8 mouse cellular contexts compared by ENCODE assay signal in genomic region chr2:91927826-91928533, GRCm38 (mm10). TPM values are rescaled to one million over a fixed set of nuclear protein-coding genes. Genes with fewer than 3 reads are reported as not detected.
DNase-seq lines count a peak whose midpoint lies in the region; ATAC-seq lines count a peak whose summit lies in the region.

No protein-coding gene starts in this region.

- ATAC-seq in CD4-positive, CD25-positive, alpha-beta regulatory T cell, adult 4 months, result peak; percentile 29
- no peak for ATAC-seq in heart, embryonic 12.5 days (ENCODE audit: insufficient number of reproducible peaks, low FRiP score)
- no peak for ATAC-seq in liver, embryonic 15.5 days (ENCODE audit: insufficient read depth)
- ATAC-seq in neural tube, embryonic 15.5 days (ENCODE audit: low FRiP score), result no peak

- peak overlapping the region; percentile 21 for H3K4me3 ChIP-seq in heart, embryonic 12.5 days
- no peak overlapping the region for H3K4me3 ChIP-seq in liver, embryonic 15.5 days (replicated peaks)
- H3K4me3 ChIP-seq in neural tube, embryonic 15.5 days (replicated peaks), result no peak overlapping the region

- DNase-seq in adrenal gland, adult (ENCODE audit: inconsistent age in 2 of 2, low spot score in 1 of 2), result peak; percentile 78 to 90
- peak; percentile 89 for DNase-seq in embryo, embryonic 11 days
- peak; percentile 89 for DNase-seq in kidney, postnatal 10 days
- peak; percentile 64 to 88 for DNase-seq in thymus, postnatal 10 days (ENCODE audit: low spot score in 2 of 2)

- peaks cover 30% of the 10 kb centered on the region for H3K27me3 ChIP-seq in heart, embryonic 12.5 days (replicated peaks)
- peaks cover 91% of the 10 kb centered on the region for H3K27me3 ChIP-seq in liver, embryonic 15.5 days
- peaks cover 18% of the 10 kb centered on the region for H3K27me3 ChIP-seq in neural tube, embryonic 15.5 days (replicated peaks)

- no peaks in the 10 kb centered on the region for H3K9me3 ChIP-seq in heart, embryonic 12.5 days (replicated peaks)
- H3K9me3 ChIP-seq in liver, embryonic 15.5 days (replicated peaks), result no peaks in the 10 kb centered on the region
- no peaks in the 10 kb centered on the region for H3K9me3 ChIP-seq in neural tube, embryonic 15.5 days (replicated peaks)

- H3K36me3 ChIP-seq in heart, embryonic 12.5 days, result peaks cover 3% of the 10 kb centered on the region
- peaks cover 4% of the 10 kb centered on the region for H3K36me3 ChIP-seq in liver, embryonic 15.5 days (replicated peaks)
- H3K36me3 ChIP-seq in neural tube, embryonic 15.5 days, result no peaks in the 10 kb centered on the region

- WGBS in heart, embryonic 12.5 days, result 34% methylated on average over 34 of the region's 34 CpGs
- WGBS in liver, embryonic 15.5 days (ENCODE audit: insufficient replicate concordance), result 38% methylated on average over 34 of the region's 34 CpGs
- WGBS in neural tube, embryonic 15.5 days, result 45% methylated on average over 34 of the region's 34 CpGs

- peaks cover 43% of the 10 kb centered on the region for H3K4me1 ChIP-seq in heart, embryonic 12.5 days (replicated peaks)
- H3K4me1 ChIP-seq in liver, embryonic 15.5 days (replicated peaks), result peaks cover 51% of the 10 kb centered on the region
- peaks cover 46% of the 10 kb centered on the region for H3K4me1 ChIP-seq in neural tube, embryonic 15.5 days

- peak overlapping the region; percentile 62 for H3K4me2 ChIP-seq in heart, embryonic 12.5 days
- peak overlapping the region; percentile 39 for H3K4me2 ChIP-seq in liver, embryonic 15.5 days
- H3K4me2 ChIP-seq in neural tube, embryonic 15.5 days, result peak overlapping the region; percentile 31

- H3K27ac ChIP-seq in heart, embryonic 12.5 days (ENCODE audit: poor library complexity, severe bottlenecking), result no peak overlapping the region
- no peak overlapping the region for H3K27ac ChIP-seq in liver, embryonic 15.5 days (replicated peaks)
- H3K27ac ChIP-seq in neural tube, embryonic 15.5 days (replicated peaks), result no peak overlapping the region

- H3K9ac ChIP-seq in heart, embryonic 12.5 days, result peak overlapping the region; percentile 33; the same call in 1 of the 2 replicates
- H3K9ac ChIP-seq in liver, embryonic 15.5 days, result no peak overlapping the region
- no peak overlapping the region for H3K9ac ChIP-seq in neural tube, embryonic 15.5 days (replicated peaks)

RNA-seq across cellular contexts. Expression of gene Chrm4, which starts 0.9 kb away (rescaled TPM):
- under 1 TPM in 1 of 2 experiments, not detected in 1; 0.30 TPM for polyA plus RNA-seq in CD4-positive, CD25-positive, alpha-beta regulatory T cell, adult 4 months (2017; shearing (Covaris generic))
- 0.15 TPM in 1 of 2 replicates, not detected in the other for polyA plus RNA-seq in heart, embryonic 12.5 days (2016; fragmentation: Nextera tagmentation; extraction: Ambion mirVana)
- 0.13 TPM in 1 of 2 replicates, not detected in the other for polyA plus RNA-seq in liver, embryonic 15.5 days (2015; fragmentation: Nextera tagmentation; extraction: Ambion mirVana)
- polyA plus RNA-seq in neural tube, embryonic 15.5 days (2015; fragmentation: Nextera tagmentation; extraction: Ambion mirVana), result 1.4 and 1.5 TPM in 2 replicates

RNA-seq across cellular contexts. Expression of gene Mdk, which starts 4.1 kb away (rescaled TPM):
- polyA plus RNA-seq in CD4-positive, CD25-positive, alpha-beta regulatory T cell, adult 4 months (2017; shearing (Covaris generic)), result 1 to 10 TPM; 1.9 to 3.1 TPM
- 724 and 730 TPM in 2 replicates for polyA plus RNA-seq in heart, embryonic 12.5 days (2016; fragmentation: Nextera tagmentation; extraction: Ambion mirVana)
- polyA plus RNA-seq in liver, embryonic 15.5 days (2015; fragmentation: Nextera tagmentation; extraction: Ambion mirVana), result 15.2 and 17.1 TPM in 2 replicates
- polyA plus RNA-seq in neural tube, embryonic 15.5 days (2015; fragmentation: Nextera tagmentation; extraction: Ambion mirVana), result 161 and 243 TPM in 2 replicates

RNA-seq across cellular contexts. Expression of gene Gm9821, which starts 17.5 kb away (rescaled TPM):
- polyA plus RNA-seq in CD4-positive, CD25-positive, alpha-beta regulatory T cell, adult 4 months (2017; shearing (Covaris generic)), result under 1 TPM; 0.82 to 0.86 TPM
- polyA plus RNA-seq in heart, embryonic 12.5 days (2016; fragmentation: Nextera tagmentation; extraction: Ambion mirVana), result 3.2 and 4.0 TPM in 2 replicates
- polyA plus RNA-seq in liver, embryonic 15.5 days (2015; fragmentation: Nextera tagmentation; extraction: Ambion mirVana), result 0.89 and 1.1 TPM in 2 replicates
- 0.24 and 0.57 TPM in 2 replicates for polyA plus RNA-seq in neural tube, embryonic 15.5 days (2015; fragmentation: Nextera tagmentation; extraction: Ambion mirVana)

RNA-seq across cellular contexts. Expression of gene Dgkz, which starts 47.7 kb away (rescaled TPM):
- 100 to 1,000 TPM; 131 to 138 TPM for polyA plus RNA-seq in CD4-positive, CD25-positive, alpha-beta regulatory T cell, adult 4 months (2017; shearing (Covaris generic))
- 43.8 and 48.8 TPM in 2 replicates for polyA plus RNA-seq in heart, embryonic 12.5 days (2016; fragmentation: Nextera tagmentation; extraction: Ambion mirVana)
- 21.2 and 26.6 TPM in 2 replicates for polyA plus RNA-seq in liver, embryonic 15.5 days (2015; fragmentation: Nextera tagmentation; extraction: Ambion mirVana)
- polyA plus RNA-seq in neural tube, embryonic 15.5 days (2015; fragmentation: Nextera tagmentation; extraction: Ambion mirVana), result 34.8 and 45.9 TPM in 2 replicates
